Mouse (Mus musculus) heart, postnatal 0 days (tissue): ENCODE results near the gene Nfib.

Source experiments
- CTCF ChIP-seq: IDR thresholded peaks from 2 replicates; pipeline ENCODE4 v1.5.1; 2016; ENCODE audit warnings: antibody characterized with exemption, control low read depth, low read depth
- EP300 ChIP-seq: IDR thresholded peaks from 2 replicates; pipeline ENCODE4 v1.6.1; 2016; ENCODE audit warnings: antibody characterized with exemption, low read depth

DNA sequence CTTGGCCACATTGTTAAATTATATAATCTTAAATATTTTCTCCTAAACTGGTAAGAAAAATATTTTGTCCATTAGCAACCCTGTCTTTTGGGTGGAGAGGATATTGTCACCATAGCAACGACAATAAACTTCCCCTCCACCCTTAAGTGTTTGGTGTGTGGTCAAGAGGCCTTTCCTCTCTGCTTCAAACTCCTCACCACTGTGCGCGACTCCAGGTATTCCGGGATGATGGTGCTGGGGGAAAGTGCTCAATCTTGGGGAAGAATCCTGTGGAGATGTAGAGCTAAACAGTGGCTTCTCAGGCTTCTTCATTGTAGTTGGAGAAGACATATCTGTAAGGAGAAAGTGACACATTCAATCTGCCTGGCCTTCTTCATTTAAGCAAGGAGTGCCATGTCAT is 375.5 kb downstream of the Nfib start:
- TF ChIP-seq CTCF (no peak), EP300 (no peak)
